Mouse (Mus musculus) kidney, embryonic 15.5 days (tissue): ENCODE data around the gene Ifit2. TPM values are rescaled to one million over a fixed set of nuclear protein-coding genes. Genes with fewer than 3 reads are reported as not detected.
"Not testable (repeated sequence)": the region's sequence is repeated elsewhere in the genome, so short reads cannot be mapped to it uniquely, and the experiment has no call there.

ENCODE experiments used
- ATAC-seq: fragments of 200-750 bp; cut with Nextera tagmentation; replicated peaks from 2 replicates; pipeline ENCODE4 v1.8.0; 2017; ENCODE audit warnings: moderate TSS enrichment; ENCODE audit not compliant: low FRiP score
- H3K27ac ChIP-seq: fragments of 300-500 bp; sonication (generic); 2 replicates; pipeline ENCODE4 v1.5.1; 2015; ENCODE audit warnings: mild to moderate bottlenecking, inconsistent platforms
- H3K27me3 ChIP-seq: fragments of 300-500 bp; sonication (generic); 2 replicates; pipeline ENCODE4 v1.6.1; 2015; ENCODE audit warnings: inconsistent platforms
- H3K36me3 ChIP-seq: fragments of 300-500 bp; sonication (generic); 2 replicates; pipeline ENCODE4 v1.6.1; 2015; ENCODE audit warnings: inconsistent platforms
- H3K4me1 ChIP-seq: fragments of 300-500 bp; sonication (generic); 2 replicates; pipeline ENCODE4 v1.6.1; 2015; ENCODE audit warnings: inconsistent platforms
- H3K4me2 ChIP-seq: fragments of 300-500 bp; sonication (generic); 2 replicates; pipeline ENCODE4 v1.6.1; 2015; ENCODE audit warnings: moderate library complexity, mild to moderate bottlenecking, inconsistent platforms
- H3K4me3 ChIP-seq: fragments of 300-500 bp; sonication (generic); replicated peaks from 2 replicates; pipeline ENCODE4 v1.5.1; 2015; ENCODE audit warnings: mild to moderate bottlenecking, inconsistent platforms
- H3K9ac ChIP-seq: fragments of 300-500 bp; sonication (generic); 2 replicates; pipeline ENCODE4 v1.6.1; 2015; ENCODE audit warnings: mild to moderate bottlenecking, inconsistent platforms
- H3K9me3 ChIP-seq: fragments of 300-500 bp; sonication (generic); replicated peaks from 2 replicates; pipeline ENCODE4 v1.6.1; 2016; ENCODE audit warnings: inconsistent platforms
- WGBS: fragments of 180-500 bp; shearing (Covaris S2); methylation state at CpG from one replicate; pipeline ENCODE4 v1.1.7; 2015; ENCODE audit warnings: mixed read lengths; 5-methylcytosine and 5-hydroxymethylcytosine counted together
- polyA plus RNA-seq: library from polyadenylated mRNA; unstranded; fragments of >200 nt; fragmentation: Nextera tagmentation; extraction: Ambion mirVana; gene quantifications from 2 replicates; pipeline ENCODE4 v1.2.1, GENCODE M21; 2015

Gene Ifit2
- polyA plus RNA-seq, 1 experiment from 2014 or later, result 9.7 TPM

- not testable (repeated sequence) for H3K4me2 ChIP-seq, H3K9ac ChIP-seq, H3K36me3 ChIP-seq, H3K4me1 ChIP-seq, H3K27me3 ChIP-seq, H3K9me3 ChIP-seq, H3K4me3 ChIP-seq, H3K27ac ChIP-seq
- peak; percentile 56; the same call in 1 of the 2 replicates for ATAC-seq
- WGBS, result 66% methylated on average over 2 of the region's 2 CpGs
Measured at GRCm38 (mm10) chr19:34582696-34583095, 32.2 kb downstream of the Ifit2 start.

- 42% methylated on average over 2 of the region's 2 CpGs for WGBS
Measured at GRCm38 (mm10) chr19:34583126-34583766, 32.8 kb downstream of the Ifit2 start, which contains the start of gene Ifit3. TSS of gene Ifit3 (plus strand) at chr19:34583531.

GRCm38 (mm10) chr19:34585740-34586458 is 35.4 kb downstream of the Ifit2 start:
- not testable (repeated sequence) for H3K27me3 ChIP-seq, H3K4me3 ChIP-seq
- 73% methylated on average over 5 of the region's 5 CpGs for WGBS

More at GRCm38 (mm10) chr19:34583126-34583766, 32.8 kb downstream of the Ifit2 start, which contains the start of gene Ifit3:
- not testable (repeated sequence) for H3K9ac ChIP-seq, H3K4me2 ChIP-seq, H3K27me3 ChIP-seq, H3K36me3 ChIP-seq, H3K27ac ChIP-seq, H3K9me3 ChIP-seq, H3K4me3 ChIP-seq, H3K4me1 ChIP-seq
- peak; percentile 62; the same call in 1 of the 2 replicates for ATAC-seq

GRCm38 (mm10) chr19:34587898-34588692 is 37.6 kb downstream of the Ifit2 start:
- not testable (repeated sequence) for ATAC-seq, H3K4me1 ChIP-seq, H3K36me3 ChIP-seq, H3K4me2 ChIP-seq, H3K9ac ChIP-seq, H3K9me3 ChIP-seq, H3K4me3 ChIP-seq, H3K27me3 ChIP-seq, H3K27ac ChIP-seq
- WGBS, result 74% methylated on average over 7 of the region's 12 CpGs

More at GRCm38 (mm10) chr19:34585740-34586458, 35.4 kb downstream of the Ifit2 start:
- H3K4me2 ChIP-seq, H3K4me1 ChIP-seq, H3K9ac ChIP-seq, H3K36me3 ChIP-seq, H3K9me3 ChIP-seq, H3K27ac ChIP-seq: not testable (repeated sequence)
- ATAC-seq, result 0 out of 2 replicates have a peak, but pooled peaks have one; percentile 27

GRCm38 (mm10) chr19:34588959-34589358 is 38.5 kb downstream of the Ifit2 start:
- Histone ChIP-seq H3K4me3 (no peak overlapping the region), H3K27me3 (no peaks in the 10 kb centered on the region), H3K4me2 (no peak overlapping the region), H3K36me3 (no peaks in the 10 kb centered on the region), H3K9me3 (no peaks in the 10 kb centered on the region), H3K4me1 (no peaks in the 10 kb centered on the region), H3K9ac (no peak overlapping the region), H3K27ac (no peak overlapping the region)
- ATAC-seq, result no peak

- H3K9ac ChIP-seq, result no peak overlapping the region
- WGBS, result 88% methylated on average over 2 of the region's 2 CpGs
- H3K27ac ChIP-seq, result no peak overlapping the region
- no peaks in the 10 kb centered on the region for H3K4me1 ChIP-seq
- ATAC-seq, result no peak
- H3K4me3 ChIP-seq, result no peak overlapping the region
- H3K27me3 ChIP-seq, result no peaks in the 10 kb centered on the region
- H3K36me3 ChIP-seq, result no peaks in the 10 kb centered on the region
- no peaks in the 10 kb centered on the region for H3K9me3 ChIP-seq
- no peak overlapping the region for H3K4me2 ChIP-seq
Measured at GRCm38 (mm10) chr19:34593456-34593855, 43.0 kb downstream of the Ifit2 start.

GRCm38 (mm10) chr19:34594523-34594922 is 44.0 kb downstream of the Ifit2 start:
- not testable (repeated sequence) for H3K9me3 ChIP-seq, H3K4me2 ChIP-seq, ATAC-seq, H3K27ac ChIP-seq, H3K9ac ChIP-seq, H3K4me1 ChIP-seq, H3K4me3 ChIP-seq, H3K27me3 ChIP-seq, H3K36me3 ChIP-seq
- WGBS, result 80% methylated on average over 3 of the region's 3 CpGs

GRCm38 (mm10) chr19:34596811-34597210 is 46.3 kb downstream of the Ifit2 start:
- H3K4me3 ChIP-seq, result no peak overlapping the region
- no peaks in the 10 kb centered on the region for H3K9me3 ChIP-seq
- no peaks in the 10 kb centered on the region for H3K4me1 ChIP-seq
- H3K27me3 ChIP-seq, result no peaks in the 10 kb centered on the region
- no peaks in the 10 kb centered on the region for H3K36me3 ChIP-seq
- no peak overlapping the region for H3K4me2 ChIP-seq
- no peak overlapping the region for H3K27ac ChIP-seq
- no peak for ATAC-seq
- H3K9ac ChIP-seq, result no peak overlapping the region

GRCm38 (mm10) chr19:34598341-34598740 is 47.8 kb downstream of the Ifit2 start:
- no peaks in the 10 kb centered on the region for H3K36me3 ChIP-seq
- 78% methylated on average over 2 of the region's 2 CpGs for WGBS
- no peaks in the 10 kb centered on the region for H3K9me3 ChIP-seq
- no peaks in the 10 kb centered on the region for H3K27me3 ChIP-seq
- H3K27ac ChIP-seq, result no peak overlapping the region
- no peak overlapping the region for H3K9ac ChIP-seq
- ATAC-seq, result no peak
- no peak overlapping the region for H3K4me3 ChIP-seq
- no peak overlapping the region for H3K4me2 ChIP-seq
- no peaks in the 10 kb centered on the region for H3K4me1 ChIP-seq

- H3K4me1 ChIP-seq, H3K36me3 ChIP-seq, H3K27ac ChIP-seq, H3K4me3 ChIP-seq, H3K9me3 ChIP-seq, H3K4me2 ChIP-seq, ATAC-seq, H3K9ac ChIP-seq, H3K27me3 ChIP-seq: not testable (repeated sequence)
Measured at GRCm38 (mm10) chr19:34599250-34599649, 48.8 kb downstream of the Ifit2 start.

- H3K27me3 ChIP-seq, H3K9ac ChIP-seq, H3K36me3 ChIP-seq, H3K27ac ChIP-seq, ATAC-seq, H3K9me3 ChIP-seq, H3K4me3 ChIP-seq, H3K4me2 ChIP-seq, H3K4me1 ChIP-seq: not testable (repeated sequence)
- WGBS, result 56% methylated on average over 1 of the region's 1 CpGs
Measured at GRCm38 (mm10) chr19:34601888-34602287, 51.4 kb downstream of the Ifit2 start, which contains the start of gene Ifit1bl1. TSS of gene Ifit1bl1 (minus strand) at chr19:34601956.

- 94% methylated on average over 3 of the region's 3 CpGs for WGBS
- H3K36me3 ChIP-seq, result no peaks in the 10 kb centered on the region
- H3K9me3 ChIP-seq, result no peaks in the 10 kb centered on the region
- no peak overlapping the region for H3K9ac ChIP-seq
- no peak overlapping the region for H3K4me3 ChIP-seq
- H3K27me3 ChIP-seq, result no peaks in the 10 kb centered on the region
- no peak overlapping the region for H3K4me2 ChIP-seq
- no peak for ATAC-seq
- no peak overlapping the region for H3K27ac ChIP-seq
- H3K4me1 ChIP-seq, result peaks cover 3% of the 10 kb centered on the region; the same call in 1 of the 2 replicates
Measured at GRCm38 (mm10) chr19:34605472-34605871, 55.0 kb downstream of the Ifit2 start.
